Mouse (Mus musculus): Measurements from ENCODE around the gene Mgll.

Gene Mgll

GRCm38 (mm10) chr6:88743601-88744291 is 19.5 kb downstream of the Mgll start:
- DNase-seq (ENCODE audit: low read depth) = peak; percentile 14

DNA sequence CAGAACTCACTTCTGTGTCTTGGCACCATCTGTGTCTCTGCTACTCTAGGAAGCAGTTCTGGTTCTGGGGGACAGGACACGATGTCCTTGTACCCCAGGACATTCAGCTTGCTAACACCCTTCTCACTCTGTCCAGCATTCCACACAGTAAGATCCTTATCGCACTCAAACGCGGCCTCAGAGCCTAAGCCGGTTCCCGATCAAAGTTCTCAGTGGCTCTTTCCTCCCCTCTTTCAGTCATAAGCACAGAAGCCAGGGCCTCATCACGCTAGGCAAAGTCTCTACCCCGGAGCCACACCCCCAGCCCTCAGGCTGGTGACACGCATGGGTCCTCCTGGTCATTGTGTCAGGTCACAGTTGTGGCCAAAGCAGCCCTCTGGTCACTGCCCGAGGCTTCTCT is 20.8 kb downstream of the Mgll start:
- no peak for DNase-seq (ENCODE audit: low read depth)

DNA sequence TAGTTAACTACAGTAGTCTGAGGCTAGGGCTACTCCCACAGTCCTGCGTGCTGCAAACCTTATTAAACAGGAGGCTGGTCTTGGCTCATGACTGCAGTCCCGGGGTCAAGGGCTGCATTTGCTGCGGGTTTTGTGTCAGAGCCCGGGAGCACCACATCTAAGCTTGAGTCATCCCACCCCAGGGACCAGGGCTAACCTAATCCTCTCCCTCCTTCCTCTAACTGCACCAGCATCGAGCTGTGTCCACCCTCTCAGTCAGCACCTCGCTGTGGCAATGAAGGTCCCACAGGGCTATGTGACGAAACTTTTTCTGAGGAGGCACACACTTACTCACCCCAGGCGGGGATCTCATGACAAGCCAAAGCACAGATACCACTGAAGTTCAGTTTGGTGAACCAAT is 22.1 kb downstream of the Mgll start:
- no peak for DNase-seq (ENCODE audit: low read depth)

DNA sequence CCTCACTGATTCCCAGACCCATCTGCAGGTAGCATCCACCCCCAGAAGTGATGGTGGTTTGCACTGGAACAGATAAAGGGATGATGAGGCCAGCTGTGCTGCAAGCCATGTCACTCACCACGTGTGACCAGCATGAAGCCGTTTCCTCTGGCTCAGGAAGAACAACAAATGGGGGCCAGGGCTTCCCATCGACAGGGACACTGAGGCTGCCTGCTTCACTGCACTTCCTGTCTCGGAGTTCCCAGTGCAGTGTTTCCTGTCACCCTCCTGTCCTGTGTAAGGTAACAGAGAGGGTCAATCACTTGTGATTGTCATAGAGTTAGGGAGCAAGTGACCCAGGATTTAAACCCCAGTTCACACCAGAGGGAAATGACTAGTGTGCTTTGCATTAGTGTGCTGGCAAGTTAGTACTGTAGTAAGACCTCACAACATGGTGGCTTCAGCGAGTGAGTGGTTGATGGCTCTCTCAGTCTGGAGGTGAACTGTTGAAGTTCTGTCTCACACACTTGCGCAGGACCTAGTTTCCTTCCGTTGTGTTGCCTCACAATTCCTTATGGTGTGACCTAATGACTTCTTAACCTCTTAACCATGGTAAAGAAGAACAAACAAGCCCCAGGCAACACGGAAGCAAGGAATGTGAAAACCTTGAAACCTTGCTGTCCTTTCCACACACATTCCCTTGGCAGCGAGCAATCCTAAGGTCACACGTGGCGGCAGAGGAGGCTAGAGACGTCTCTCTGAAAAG is 23.3 kb downstream of the Mgll start:
- no peak for DNase-seq (ENCODE audit: low read depth)

GRCm38 (mm10) chr6:88750884-88751283 is 26.7 kb downstream of the Mgll start:
- no peak for DNase-seq (ENCODE audit: low read depth)

DNA sequence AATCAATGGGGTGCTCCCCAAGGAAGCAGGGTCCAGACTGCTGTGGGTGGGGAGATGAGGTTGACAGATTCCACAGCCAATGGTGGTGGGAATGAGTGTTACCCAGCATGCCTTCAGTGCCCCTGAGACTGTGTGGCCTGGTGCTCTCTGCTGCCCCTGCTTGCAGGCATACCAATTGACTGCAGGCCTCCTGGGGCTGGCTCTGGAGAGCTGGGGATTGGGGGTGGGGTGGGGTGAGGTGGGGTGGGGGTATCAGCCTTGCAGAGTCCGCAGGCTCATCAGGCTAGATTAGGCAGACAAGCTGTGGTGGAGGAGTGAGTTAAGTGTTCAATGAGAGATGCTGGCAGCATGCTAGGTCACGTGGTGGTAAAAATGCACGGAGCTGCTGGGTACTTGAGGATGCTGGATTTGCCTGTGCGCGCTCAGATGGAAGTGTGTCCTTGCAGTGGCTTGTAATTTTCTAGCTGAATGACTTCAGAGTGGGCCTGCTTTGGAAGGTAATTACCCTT is 28.6 kb downstream of the Mgll start:
- DNase-seq (ENCODE audit: low read depth) = no peak

DNA sequence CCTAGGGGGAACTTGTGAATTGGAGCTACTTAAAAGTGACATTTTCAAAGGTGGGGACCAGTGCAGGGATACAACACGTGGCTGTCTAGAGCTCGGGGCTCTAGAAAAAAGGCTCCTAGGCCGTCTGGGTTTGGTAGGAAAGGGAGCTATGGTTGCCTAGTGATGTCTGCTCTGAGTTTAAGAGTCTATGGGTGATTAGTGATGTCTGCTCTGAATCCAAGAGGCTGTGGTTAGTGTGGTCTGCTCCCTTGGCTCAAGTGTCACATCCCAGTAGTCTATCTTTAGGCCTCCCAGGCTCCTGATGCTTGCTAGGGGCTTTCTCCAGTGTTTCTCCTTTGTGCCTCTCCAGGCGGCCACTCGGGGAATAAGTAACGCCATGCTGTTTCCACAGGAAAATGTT is 29.4 kb downstream of the Mgll start:
- no peak for DNase-seq (ENCODE audit: low read depth)

DNA sequence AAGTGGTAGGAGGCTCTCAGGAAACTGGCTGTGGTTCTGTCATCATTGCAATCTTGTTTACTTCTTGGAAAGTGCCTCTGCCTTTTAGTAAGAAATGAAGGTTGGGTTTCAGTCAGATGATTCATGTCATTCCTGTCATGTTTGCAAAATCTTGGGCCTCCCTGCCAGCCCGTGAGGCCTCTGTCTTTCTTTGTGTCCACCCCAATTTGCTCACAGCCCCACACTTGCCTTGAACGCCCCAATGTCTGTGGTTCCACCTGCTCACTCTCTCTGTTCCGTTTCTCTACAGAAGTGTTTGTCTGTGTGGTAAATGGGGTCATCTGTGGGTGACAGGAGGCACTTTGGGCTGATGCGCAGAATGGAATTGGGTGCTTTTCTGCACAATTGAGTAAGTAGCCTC is 32.8 kb downstream of the Mgll start:
- DNase-seq (ENCODE audit: low read depth) = no peak

DNA sequence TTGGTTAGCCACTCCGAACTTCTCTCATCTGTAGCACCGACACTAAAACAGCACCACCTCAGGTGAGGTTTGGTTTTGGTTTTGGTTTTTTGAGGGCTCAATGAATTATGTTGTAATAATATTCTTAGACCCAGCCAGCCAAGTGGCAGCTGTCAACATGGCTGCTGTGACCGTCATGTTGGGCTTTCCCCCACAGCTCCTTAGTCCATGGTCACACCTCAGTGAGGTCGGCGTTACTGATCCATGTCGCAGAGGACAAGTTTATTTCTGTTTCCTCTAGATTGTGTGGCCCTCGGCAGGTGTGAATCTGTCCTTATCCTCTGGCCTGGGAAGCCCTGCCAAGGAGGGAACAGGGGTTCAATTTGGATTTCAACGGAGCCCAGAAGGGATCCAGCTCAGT is 33.9 kb downstream of the Mgll start:
- DNase-seq (ENCODE audit: low read depth) = no peak

GRCm38 (mm10) chr6:88758568-88759522 is 34.6 kb downstream of the Mgll start:
- DNase-seq (ENCODE audit: low read depth) = no peak

GRCm38 (mm10) chr6:88759793-88760453 is 35.7 kb downstream of the Mgll start:
- DNase-seq (ENCODE audit: low read depth) = no peak

DNA sequence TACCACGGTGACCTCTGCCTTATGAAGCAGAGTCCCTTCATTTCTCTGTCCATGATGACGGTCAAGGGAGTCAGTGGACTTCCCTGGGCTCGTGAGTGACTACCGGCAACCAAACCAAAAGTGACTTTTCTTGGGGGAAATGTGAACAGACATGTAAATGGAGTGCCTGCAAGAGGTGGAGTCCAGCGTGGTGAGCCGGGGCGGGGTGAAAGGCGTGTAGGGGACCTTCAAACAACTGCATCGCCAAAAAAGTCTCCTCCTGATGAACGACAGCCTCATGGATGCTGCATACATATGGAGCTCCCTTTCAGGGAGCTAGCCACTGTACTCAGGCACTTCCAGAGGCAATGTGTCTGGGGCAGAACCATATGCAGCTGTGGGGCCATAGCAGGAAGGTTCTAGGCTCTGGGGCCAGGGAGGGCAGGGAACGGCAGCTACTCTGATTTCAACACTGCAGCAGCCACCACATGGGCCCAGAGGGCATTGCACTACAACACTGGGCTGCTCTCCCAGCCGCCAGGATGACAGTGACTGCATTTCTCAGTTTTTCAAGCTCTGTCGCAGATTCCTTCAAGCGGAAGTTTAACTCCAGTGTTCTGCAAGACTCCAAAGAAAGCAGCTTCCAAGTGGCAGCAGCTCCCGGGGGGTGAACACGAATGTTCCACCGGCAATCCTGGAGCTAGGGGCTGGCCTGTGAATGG is 36.9 kb downstream of the Mgll start:
- DNase-seq (ENCODE audit: low read depth) = no peak

DNA sequence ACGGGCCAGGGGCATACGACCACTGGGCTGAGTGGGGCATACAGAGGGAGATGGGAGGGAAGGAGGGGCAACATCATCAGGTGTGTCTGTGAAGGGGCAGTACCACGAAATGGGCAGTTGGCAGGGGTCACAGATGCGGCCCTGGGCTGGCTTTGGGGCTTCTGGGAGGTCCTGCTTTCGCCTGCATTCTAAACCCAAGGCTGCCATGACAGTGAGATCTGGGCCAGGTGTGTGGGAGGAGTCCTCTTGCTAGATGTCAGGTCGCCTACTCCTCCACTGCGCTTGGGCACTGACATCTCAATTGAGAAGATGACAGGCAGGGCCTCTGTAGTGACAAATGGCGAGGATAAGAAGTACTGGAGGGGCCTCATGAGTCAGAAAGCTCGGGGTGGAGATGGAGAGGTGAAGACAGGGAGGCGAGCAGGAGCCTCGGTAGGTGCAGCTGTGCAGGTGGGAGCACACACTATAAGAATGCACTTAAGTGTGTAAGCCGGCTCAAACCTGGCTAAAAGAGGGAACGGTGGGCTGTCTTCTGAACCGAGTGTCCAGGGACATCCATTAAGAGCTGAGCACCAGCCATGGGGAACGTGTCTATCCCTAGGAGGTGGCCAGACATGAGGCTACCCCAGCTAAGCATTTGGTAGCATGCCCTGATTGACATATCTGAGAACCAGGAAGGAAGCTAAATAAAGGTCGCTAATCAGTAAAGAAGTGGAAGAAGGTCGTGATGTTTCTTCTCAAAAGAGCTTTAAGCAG is 37.6 kb downstream of the Mgll start:
- DNase-seq (ENCODE audit: low read depth) = no peak

- no peak for DNase-seq (ENCODE audit: low read depth)
Observed at GRCm38 (mm10) chr6:88762440-88763196, 38.4 kb downstream of the Mgll start.

DNA sequence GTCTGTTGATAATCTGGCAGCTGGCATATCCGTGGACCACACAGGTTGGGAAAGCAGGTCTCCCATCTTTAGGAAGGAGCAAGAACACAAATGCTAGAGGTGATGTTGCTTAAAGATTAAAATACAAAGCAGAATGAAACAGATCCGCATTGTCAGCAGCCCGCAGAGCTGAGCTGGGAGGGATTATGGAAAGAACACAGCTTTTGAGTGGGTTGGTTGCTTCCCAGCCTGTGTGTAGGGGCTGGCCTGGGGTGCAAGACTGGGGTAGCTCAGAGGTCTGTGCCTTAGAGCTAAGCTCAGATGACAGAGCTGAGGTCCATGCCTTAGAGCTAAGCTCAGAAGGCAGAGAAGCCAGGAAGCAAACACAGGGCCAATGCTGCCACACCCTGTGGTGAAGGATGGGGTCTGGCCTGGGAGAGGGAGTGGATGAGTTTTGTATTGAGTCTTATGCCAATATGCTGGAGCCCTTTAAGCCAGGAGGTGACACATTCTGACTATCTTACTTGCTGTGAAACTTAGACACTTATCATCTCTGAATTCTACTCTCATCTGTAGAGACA is 39.4 kb downstream of the Mgll start:
- DNase-seq (ENCODE audit: low read depth) = no peak

- no peak for DNase-seq (ENCODE audit: low read depth)
Observed at GRCm38 (mm10) chr6:88764281-88764680, 40.1 kb downstream of the Mgll start.

DNA sequence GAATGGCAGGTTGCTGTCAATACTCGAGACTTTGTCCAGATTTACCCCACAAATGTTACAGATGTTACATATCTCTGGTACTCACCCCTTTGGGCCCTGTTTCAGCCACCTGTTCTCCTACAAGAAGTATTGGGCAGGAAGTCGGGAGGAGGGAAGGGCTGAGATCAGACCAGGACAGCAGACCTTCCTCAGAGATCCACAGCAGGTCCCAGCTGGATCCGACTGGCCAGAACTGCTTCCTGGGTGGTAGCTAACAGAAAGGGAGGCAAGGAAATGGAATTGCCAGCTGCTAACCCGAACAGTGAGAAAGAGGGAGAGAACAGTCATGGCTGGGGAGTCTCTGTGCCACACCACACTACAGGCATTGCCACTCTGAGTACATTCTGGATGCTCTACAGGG is 43.5 kb downstream of the Mgll start:
- DNase-seq (ENCODE audit: low read depth) = no peak

DNA sequence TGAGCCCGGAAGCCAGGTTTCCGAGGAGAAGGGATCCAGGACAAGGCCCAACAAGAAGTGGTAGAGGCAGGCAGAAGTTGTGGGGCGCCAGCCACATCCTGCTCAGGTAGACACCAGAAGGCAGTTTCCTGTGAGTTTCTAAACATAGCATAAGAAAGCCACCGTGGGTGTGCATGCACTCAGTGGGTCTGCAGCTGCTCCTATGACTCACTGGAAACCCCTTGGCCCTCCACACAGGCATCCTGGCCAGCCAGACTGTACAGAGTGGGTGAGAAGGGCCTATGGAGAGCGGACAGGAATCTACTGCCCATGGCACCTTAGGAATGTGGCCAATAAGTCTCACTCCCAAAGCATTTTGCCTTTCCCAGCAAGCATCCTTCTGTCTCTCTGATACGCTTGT is 45.5 kb downstream of the Mgll start:
- peak; percentile 12 for DNase-seq (ENCODE audit: low read depth)

GRCm38 (mm10) chr6:88770300-88770904 is 46.2 kb downstream of the Mgll start:
- no peak for DNase-seq (ENCODE audit: low read depth)

Measured in 416B (cell line).